Mouse (Mus musculus): ENCODE data around the gene Cdk5rap3.

Gene Cdk5rap3

DNA sequence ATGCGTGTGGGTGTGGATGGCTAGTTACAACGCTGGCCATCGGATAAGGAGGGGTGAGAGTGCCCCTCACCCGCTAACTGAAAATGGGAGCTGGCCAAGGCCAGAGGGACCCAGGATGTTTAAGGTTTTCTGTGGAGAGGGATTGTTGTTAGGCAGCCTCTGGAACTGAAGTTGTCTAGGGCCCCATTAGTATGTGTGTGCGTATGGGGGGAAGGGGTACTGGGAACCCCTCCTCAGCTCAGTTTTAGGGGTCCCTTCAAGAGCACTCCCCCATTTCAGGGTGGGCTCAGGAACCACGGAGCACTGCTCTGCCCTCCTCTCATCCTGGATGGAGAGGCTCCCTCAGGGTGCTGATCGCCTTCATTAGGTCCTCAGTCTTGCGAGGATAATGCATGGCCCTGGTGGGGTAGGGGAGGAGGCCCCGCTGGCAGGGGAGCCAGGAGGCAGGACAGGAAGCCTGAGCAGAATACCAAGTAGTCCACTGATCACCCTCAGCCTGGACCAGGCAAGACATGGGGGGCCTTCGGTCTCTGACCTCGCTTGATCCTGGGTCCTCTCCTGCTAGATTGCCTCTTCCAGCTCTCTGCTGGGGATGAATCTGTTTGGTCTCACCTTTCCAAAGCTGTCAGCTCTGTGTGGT, 23.0 kb downstream of the Cdk5rap3 start:
- no peak for DNase-seq

DNA sequence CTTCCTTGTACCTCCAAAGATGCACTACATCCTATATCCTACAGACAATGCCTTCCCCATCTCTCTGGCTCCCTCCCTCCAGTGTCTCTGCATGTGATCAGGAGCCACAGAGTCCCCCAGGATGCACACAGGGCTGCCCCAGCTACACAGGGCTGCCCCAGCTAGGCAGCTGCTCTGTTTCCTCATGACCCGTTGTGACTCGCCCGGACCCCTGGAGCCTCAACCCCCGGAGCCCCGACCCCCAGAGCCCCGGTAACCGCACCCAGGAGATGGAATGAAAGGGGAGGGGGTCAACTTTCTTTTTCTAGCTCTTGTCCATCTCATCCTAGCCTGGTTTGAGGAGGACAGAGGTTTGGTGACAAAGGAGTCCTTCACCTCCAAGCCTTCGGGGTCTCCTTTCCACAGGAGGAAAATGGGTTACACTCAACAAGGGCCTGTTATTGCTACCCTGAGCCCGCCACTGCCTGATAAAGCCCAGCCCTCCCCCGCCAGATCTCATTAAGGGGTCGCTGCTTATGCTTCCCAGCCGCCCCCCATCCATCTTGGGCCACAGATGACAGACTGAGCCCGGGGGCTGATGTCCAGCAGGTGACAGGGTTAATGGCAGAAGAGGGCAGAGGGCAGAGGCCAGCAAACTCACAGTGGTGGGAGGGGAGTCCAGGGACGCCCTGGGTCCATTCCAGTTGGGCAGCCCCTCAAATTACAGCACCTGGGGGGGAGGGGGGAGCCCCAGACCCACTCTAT, 24.3 kb downstream of the Cdk5rap3 start:
- no peak for DNase-seq

DNA sequence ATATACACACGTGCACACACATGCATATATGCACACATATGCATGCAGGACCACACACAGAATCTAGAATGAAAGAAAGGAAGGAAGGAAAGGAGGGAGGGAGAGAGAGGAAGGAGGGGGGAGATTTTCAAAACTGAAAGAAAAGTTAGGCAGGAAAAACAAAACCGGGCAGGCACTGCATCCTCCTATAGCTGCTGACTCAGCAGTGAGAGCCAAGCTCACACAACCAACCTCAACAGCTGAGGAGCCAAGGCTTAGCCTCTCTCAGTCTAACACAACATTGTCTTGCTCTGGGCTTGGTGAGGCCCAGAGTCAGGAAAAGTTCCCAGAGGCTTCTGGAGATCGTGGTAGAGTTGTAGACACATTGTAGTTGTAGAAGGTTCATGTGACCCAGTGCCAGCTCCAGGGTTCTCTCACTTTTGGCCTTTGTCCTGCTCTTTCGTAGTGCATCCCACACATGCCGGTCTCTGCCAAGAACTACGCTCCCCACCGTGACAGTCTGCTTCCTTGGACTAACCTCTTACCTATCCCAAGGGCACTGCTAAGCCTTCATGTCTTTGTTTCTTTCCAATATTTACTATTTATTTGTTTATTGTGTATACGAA, 29.3 kb downstream of the Cdk5rap3 start:
- DNase-seq = peak; percentile 54 to 63

DNA sequence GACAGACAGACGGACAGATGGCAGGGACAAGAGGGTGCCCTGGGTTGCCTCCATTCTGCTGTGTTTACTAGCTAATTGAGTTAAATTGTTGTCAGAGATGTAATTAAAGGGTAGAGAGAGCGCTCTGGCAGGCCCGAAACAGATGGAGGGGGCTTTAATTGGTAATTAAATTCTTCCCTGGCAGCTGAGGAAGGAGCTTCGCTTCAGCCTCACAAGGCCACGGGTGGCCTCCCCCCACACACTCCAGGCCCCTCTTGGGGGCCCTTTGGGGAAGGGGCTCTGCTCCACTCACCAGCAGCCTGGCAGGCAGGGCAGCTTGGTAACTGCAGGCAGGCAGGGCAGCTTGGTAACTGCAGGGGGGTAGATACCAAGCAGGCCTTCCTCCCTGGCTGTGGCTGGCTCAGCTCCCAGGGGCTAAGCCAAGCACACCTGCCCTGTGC, 30.4 kb downstream of the Cdk5rap3 start:
- DNase-seq = peak in 1 of 2 experiments; percentile 17

DNA sequence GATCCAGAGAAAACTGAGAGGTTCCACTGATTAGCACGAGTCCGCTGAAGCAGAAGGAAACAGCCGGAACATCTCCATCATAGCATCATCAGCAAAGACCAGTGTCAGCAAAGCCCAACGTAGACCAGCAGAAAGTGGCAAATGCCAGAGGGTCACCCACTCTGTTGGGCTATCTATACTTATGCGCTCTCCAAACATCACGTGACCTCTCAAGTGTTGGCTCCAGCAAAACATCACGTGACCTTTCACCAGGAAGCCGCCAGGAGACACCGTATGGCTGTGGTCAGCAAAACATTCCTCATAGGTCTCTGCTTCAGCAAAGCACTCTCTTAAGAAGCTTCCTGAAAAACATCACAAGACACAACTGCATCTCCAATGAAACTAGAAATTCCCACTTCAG, 36.0 kb downstream of the Cdk5rap3 start:
- DNase-seq = no peak

DNA sequence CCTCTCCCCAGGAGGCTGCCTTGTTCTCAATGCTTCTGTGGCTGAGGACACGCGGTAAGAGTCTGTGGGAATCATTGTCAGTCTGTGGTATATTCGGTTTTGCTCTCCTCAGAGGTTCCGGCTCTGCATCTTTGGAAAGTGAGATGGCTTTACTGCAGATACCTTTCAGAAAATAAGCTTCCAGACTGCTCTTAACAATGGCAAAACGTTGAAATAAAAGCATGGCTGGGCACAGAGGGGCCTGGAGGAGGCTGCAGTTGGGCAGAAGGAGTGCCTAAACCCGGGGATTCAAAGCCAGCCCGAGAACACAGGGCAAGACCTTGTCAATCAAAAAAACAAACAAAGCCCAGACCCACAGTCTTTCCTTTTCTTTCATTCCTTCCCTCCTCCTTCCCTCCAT, 36.9 kb downstream of the Cdk5rap3 start:
- no peak for DNase-seq

DNA sequence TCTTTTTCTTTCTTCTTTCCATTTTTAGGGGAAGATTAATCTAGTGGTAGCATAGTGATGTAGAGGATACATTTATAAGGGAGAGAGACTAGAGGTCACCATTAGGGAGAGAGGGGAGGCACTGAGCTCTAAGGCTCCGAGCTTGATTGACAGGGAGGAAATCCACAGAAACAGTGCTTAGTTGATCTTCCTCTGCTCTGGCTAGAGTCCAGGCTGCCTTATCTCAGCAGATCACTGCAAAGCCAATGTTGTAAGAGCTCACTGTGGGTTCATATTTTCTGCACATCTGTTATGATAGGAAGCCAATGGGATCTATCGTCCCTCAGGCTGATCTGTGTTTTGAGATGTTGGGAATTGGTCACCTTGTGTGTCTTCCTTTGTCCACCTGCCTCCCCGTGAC, 37.6 kb downstream of the Cdk5rap3 start:
- no peak for DNase-seq

DNA sequence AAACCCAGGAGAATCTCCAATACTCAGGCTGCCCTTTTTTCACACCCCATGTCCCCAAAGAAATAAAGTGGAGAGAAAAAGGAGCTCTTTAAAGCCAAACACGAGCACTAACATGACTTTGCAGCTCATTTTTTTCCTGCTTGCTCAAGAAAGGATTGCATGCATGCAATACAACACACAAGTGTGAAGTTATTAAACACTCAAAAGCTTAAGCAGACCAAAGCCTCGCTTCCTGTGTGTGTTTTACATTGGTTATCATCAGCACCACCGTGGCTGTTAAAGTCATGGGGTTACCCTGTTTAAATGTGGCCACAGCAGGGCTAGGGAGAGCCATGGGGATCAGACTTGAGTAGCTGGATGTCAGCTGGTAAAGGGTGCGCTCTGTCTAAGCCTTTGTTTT, 39.2 kb downstream of the Cdk5rap3 start:
- DNase-seq = no peak

DNA sequence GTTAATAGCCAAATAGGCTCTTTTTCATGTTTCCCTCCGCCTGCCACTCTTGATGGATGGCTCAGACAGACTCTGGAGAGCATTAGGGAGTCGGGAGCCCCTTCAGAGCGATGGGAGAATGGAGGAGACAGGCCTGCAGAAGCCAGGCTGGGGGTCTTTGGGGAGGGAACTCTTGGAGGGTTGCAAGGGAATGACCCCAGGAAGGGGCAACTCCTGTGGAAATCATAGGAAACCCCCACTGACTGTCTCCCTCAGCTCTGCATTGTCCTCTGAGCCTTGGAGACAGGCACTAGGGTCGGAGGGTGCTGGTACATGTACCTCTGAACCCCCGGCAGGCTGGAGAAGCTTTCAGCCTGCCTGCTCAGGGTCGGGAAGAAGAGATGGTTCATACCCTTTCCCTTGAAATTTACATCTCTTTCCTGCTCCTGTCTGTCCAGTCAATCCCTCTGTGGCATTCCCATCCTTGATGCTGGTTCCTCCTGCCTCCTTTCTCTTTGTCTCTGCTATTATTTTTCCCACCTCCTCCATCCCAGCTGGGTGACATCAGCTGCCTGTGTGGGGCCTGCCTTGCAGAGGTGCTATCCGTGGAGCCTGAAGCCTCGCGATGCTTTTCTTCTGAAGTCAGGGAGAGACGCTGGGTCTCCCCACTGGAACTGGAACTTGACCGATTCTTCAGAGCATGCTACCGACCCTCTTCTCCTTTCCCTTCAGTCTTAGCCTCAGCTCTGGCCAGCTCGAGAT, 39.8 kb downstream of the Cdk5rap3 start:
- no peak for DNase-seq

DNA sequence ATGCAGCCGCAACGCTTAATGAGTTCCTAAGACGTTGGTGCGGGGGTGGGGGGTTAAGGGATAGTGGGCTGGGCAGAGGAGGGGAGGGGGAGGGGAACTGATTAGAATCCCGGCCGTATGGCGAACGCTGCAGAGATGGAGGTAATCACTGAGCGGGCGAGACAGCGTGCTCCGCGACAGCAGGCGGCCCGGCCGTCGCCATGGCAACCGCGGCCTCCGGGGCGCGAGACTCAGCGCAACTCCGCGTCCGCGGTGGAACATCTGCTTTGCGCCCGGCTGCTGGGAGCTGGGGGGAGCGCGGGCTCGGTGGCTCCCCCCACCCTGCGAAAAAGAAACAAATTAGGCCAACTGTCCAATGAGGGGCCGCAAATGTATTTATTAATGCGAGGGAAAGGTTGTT, 40.6 kb downstream of the Cdk5rap3 start:
- peak; percentile 72 to 82 for DNase-seq

DNA sequence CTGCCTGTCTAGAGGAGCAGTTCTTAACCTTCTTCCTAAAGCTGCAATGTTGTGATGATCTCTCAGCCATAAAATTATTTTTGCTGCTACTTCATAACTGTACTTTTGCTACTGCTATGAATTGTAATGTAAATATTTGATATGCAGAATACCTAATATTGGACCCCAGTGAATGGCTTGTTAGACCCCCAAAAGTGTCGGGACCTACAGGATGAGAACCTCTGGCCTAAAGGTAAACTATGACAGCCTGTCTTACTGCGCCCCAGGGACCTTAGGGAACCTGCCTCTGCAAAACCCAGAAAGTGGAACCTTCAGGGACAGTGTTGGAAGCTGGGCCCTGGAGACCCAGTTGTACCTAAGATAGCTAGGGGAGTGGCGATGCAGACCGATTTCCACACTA, 41.0 kb downstream of the Cdk5rap3 start:
- no peak for DNase-seq

DNA sequence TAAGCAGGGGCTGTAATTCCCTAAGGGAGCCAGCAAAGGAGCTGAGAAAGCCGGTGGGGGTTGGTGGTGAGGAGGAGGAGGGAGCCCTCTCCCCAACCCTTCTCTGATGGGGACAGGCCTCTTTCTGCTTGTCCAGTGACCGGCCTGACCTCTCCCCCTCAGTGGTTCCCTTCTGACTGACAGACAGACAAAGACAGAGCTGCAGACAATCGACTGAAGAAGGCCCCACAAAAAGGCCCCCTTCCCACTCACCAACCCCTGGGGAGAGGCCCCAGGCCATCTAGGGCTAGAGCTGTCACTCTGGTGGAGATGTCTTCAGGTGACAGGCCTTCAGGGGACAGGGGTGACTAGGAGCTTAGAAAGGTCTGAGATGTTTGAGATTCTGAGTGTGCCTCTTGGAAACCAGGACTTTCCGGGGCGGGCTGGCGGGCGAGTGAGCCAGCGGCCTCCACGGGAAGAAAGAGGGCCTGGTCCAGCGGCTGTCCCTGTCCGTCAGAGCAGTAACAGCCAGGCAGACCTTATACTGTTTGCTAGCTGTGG, 42.6 kb downstream of the Cdk5rap3 start:
- no peak for DNase-seq

DNA sequence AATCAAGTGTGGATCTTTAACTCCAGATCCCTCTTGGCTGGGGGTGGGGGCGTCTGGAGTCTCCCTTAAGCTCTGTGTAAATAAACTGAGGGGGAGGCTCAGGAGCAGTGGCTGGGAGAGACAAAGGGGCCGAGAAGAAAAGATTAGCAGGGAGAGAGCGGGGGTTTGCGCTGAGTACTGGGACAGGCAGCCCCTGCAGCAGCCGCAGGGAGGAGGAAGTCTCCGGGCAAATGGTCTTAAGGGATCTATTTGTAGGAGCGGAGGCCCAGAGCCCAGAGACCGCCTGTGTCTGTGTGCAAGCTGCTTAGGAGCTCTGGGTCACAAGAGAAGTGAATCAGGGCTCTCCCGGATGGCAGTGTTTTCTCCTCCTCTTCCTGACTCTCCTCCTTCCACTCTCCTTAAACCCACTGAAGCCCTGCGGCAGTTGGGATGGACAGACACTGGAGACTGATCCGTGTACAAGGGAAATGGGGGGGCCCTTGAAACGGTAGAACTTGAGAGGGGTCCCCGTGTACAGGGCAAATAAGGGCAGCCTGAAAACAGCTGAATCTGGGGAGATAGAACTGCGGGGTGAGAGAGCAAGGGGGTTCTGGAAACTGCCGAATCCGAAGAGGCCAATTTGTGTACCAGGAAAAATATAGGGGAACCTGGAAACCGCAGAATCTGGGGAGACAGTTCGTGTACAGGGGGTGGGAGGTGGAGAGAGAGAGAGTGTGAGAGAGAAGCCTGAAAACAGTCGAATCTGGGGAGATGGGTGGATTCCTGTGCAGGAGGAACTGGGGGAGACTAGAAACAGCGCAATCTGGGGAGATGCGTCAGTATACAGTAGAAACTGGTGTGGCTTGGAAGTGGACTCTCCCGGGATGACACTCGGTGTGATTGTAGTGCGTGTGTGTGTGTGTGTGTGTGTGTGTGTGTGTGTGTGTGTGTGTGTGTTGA, 43.6 kb downstream of the Cdk5rap3 start:
- no peak for DNase-seq

DNA sequence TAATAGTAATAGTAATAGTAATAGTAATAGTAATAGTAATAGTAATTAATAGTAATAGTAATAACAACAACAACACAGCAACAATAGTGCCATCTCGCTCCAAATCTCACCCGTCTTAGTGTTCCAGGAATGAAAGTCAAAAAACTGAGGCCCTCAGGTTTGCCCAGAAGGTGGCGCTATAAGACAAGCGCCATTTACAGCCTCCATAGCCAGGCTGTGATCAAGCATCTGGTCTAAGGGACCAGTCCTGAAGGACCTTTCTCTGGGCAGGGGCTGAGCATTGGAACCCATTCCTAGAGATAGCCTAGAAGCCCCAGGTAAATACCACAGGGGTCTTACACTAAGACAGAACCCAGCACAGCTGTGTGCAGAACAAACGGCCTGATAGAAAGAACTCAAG, 49.1 kb downstream of the Cdk5rap3 start:
- peak; percentile 79 to 83 for DNase-seq

DNA sequence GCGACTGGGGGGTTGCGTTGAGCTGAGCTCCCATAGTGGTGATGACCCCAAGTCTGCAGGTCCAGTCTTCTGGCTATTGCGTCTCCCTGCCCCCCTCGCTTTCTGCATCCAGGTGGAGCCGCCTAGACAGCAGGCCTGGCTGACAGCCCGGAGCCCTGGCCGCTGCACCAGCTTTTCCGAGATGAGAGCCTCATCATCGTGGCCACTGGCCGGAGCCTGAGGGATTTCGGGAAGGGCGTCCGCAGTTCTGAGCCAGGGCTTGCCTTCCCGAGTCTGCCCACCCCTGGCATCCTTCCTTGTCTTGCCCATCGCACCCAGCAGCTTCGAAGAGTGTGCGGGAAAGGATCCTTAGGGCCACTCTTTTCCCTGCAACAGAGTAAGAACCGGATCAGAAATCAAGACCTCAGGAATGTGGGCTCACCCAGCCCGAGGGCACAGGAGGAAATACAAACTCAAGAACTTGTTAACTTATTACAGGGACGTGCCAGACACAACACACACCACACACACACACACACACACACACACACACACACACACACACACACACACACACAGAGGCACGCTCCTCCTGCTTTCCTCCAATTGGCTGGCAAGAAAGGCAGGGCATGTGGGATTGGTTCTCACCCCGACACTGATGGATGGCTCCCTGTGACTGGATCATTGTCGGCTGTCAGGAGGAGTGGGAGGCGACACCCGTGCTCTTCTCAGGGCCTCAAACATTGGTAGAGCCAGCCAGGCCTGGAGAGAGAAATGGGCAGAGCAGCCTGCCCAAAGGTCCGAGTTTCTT, 52.9 kb downstream of the Cdk5rap3 start:
- peak; percentile 53 to 73 for DNase-seq

DNA sequence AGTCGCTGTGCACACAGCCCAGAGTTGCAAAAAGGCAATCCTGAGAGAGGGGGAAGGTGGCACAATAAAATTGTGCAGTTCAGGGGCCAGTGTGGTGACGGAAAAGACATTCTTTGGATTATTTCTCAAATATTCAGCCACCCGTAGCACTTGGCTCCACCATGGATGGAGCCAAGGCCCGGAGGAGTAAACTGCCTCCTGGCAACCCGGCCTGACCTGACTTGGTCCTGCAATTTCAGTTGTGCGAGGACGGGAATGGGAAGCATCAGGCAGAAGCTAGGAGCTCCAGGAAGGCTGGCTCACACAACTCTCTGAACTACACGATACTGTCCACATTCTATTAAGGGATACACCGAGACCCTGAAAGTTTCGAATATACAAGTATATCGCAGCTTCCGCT, 53.8 kb downstream of the Cdk5rap3 start:
- peak in 1 of 2 experiments; percentile 11 for DNase-seq

DNA sequence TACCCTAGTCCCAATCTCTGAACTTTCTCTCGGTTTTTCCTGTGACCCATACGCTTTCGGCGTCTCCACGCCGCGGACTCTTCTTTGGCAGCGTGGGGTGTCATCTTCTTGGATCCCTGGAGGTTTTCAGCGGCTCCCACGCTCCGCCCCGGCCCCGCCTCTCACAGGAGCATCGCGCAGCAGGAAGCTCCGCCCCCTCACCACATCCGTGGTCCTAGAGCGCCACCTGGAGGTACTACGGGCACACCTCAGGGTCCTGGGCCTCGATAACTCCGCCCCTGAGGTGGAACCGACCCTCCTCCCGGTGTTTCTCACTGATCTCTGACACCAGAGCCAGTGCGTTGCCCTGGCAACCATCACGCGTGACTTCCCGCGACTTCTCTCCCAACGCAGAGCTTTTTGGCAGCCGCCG, 54.4 kb downstream of the Cdk5rap3 start:
- DNase-seq = peak; percentile 98

DNA sequence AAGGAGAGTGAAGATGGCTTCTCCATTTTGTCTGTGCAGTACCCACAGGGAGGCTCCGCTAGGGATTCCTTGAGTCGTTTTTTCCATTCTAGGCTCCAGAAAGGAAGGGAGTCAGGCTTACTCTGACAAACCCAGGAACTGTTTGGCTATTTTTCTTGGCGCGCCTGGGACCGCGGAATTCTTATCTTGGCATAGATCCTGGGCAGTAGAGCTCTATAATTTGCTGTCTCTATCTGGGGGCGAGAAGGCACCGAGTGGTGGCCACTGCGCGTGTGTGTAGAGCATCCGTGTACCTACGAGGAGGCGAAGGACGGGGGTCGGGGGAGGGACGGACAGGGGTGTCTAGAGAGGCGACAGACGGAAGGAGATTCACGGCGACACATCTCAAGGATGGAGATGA, 54.9 kb downstream of the Cdk5rap3 start:
- peak in 1 of 2 experiments; percentile 54 for DNase-seq

DNA sequence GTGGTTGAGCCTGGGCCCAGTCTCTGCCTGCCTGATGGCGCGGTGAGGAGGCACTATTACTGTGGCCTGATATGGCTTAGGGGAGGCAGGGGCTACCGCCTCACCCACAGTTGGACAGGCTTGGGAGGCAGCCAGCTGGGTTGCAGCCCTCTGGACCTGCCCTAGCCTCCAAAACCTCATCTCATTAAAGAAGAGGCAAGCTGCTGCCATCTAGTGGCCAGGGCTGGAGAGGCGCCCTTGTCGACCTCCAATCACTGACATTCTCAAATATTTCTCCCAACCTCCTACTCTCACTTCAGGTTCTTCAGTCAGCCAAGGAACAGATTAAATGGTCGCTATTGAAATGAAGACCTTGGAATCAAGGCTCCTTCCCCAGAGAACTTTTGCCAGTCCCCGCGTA, 55.7 kb downstream of the Cdk5rap3 start:
- peak; percentile 88 to 94 for DNase-seq

DNA sequence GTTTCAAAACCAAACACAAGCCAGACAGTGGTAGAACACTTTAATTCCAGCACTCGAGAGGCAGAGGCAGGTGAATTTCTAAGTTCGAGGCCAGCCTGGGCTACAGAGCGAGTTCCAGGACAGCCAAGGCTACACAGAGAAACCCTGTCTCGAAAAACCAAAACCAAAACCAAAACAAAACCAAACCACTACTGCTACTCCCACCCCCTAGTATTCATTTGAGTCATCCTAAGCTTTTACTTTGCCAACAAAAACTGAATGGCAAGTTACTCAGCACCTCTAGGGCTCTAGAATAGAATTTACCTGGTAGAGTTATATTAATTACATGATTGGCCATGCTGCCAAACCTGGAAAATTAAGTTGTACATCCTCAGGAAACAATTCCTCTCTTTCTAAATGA, 56.7 kb downstream of the Cdk5rap3 start:
- DNase-seq = no peak

DNA sequence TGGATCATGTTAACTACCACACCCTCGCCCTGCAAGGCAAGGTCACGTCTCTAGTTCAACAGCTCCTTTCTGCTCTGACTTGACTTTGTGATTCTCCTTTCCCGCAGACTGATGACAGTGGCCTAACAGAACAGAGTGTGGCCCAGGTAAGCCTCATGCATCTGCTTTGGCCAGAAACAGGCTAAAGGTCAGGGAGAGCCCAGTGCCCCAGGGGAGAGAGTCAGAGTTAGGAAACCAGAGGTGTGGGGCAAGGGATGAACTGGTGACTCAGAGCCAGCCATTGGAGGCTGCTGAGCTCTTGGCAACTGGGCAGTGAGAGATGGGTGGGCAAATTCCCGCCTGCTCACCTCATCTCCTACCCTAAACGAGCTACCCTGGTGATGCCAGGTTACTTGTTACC, 58.9 kb downstream of the Cdk5rap3 start:
- no peak for DNase-seq
